Mouse (Mus musculus) thymus, postnatal 36 days (tissue): ENCODE data around the gene Fcgr3.

Source experiments
- DNase-seq, 2 experiments: peaks; one replicate each; pipeline ENCODE4 v3.0.0; 2022; ENCODE audit warnings: mixed read lengths in 2 of 2

The Fcgr3 gene

DNA sequence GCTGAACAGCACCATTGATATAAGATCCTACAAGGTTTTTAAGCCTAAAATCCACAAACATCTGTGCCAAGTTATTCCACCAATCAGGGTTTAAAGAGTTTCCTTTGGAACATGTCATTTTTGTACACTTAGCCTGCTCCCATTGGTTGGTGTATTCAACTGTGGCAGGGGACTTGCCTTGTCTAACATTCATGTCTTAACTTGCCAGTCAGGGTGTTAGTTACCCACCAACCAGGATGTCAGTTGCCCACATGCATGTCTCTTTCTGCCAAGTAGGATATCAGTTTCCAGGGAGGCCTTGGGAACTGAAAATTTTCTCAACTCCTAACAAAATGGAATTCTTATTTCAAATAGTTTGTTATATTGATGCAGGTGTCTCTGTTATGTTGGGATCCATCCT, 59.1 kb downstream of the Fcgr3 start:
- no peak for DNase-seq

DNA sequence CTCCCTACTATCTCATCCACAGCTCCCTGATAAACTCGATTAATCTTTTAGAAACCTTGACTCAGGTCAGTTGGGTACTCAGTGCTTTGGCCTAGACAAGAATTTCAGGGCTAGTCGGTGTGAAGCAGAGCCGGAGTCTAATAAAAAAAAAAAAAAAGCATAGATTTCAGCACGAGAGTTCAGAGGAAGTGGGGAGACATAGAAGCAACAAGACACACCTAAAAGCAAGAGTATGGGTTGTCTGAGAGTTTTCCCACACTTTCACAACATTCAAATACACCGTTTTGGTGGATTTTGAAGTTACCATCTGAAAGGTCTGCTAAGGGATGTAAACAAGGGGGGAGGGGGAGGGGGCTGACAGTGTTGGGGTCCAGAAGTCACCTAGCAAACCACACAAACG, 59.7 kb downstream of the Fcgr3 start:
- DNase-seq, result no peak
